Mouse (Mus musculus): ENCODE results near the gene Acad8. TPM values are rescaled to one million over a fixed set of nuclear protein-coding genes. Genes with fewer than 3 reads are reported as not detected.

The Acad8 gene
- 10 to 100 TPM; 30.2 to 30.9 TPM for total RNA-seq (2023)

GRCm38 (mm10) chr9:26999461-27000395 lies at the start of gene Acad8, which contains the start of gene Thyn1:
Acad8 (minus strand) TSS chr9:26999566.
Thyn1 (plus strand) TSS chr9:26999710.

GRCm38 (mm10) chr9:27029828-27030762 lies 30.7 kb upstream of the Acad8 start, which contains the start of the genes Vps26b and Ncapd3:
Vps26b (minus strand) TSS chr9:27030065.
Ncapd3 (plus strand) TSS chr9:27030175.

Other genes with a start within 250 kb of the Acad8 start
- gene Glb1l2, start 193.1 kb downstream of the Acad8 start, total RNA-seq (2023): not detected
- gene Glb1l3, start 138.7 kb downstream of the Acad8 start, total RNA-seq (2023): not detected
- not detected for gene Gm1110, start 76.5 kb downstream of the Acad8 start, total RNA-seq (2023)
- gene Thyn1, start 144 bp upstream of the Acad8 start, total RNA-seq (2023): 10 to 100 TPM; 12.2 to 13.1 TPM
- gene Vps26b, start 30.5 kb upstream of the Acad8 start, total RNA-seq (2023): 10 to 100 TPM; 53.5 to 57.1 TPM
- gene Ncapd3, start 30.6 kb upstream of the Acad8 start, total RNA-seq (2023): 10 to 100 TPM; 42.8 to 47.3 TPM
- gene Jam3, start 155.9 kb upstream of the Acad8 start, total RNA-seq (2023): under 1 TPM in 1 of 2 experiments, not detected in 1; 0.26 TPM

Data from neutrophil, adult 83 days (primary cell).